Mouse (Mus musculus): Measurements from ENCODE around the gene S100a10.

- TF ChIP-seq POLR2A (IDR thresholded peaks at IDR 0.05; ENCODE audit: insufficient read depth, low read length) (no peak), EP300 (IDR thresholded peaks at IDR 0.05; ENCODE audit: insufficient read depth, low read depth, low read length) (no peak), CTCF (IDR thresholded peaks at IDR 0.05; ENCODE audit: low read depth, low read length) (no peak)
Observed at GRCm38 (mm10) chr3:93511801-93512200, 43.1 kb upstream of the S100a10 start.
